Mouse (Mus musculus): ENCODE results near the gene Pld1.

Pld1 gene

DNA sequence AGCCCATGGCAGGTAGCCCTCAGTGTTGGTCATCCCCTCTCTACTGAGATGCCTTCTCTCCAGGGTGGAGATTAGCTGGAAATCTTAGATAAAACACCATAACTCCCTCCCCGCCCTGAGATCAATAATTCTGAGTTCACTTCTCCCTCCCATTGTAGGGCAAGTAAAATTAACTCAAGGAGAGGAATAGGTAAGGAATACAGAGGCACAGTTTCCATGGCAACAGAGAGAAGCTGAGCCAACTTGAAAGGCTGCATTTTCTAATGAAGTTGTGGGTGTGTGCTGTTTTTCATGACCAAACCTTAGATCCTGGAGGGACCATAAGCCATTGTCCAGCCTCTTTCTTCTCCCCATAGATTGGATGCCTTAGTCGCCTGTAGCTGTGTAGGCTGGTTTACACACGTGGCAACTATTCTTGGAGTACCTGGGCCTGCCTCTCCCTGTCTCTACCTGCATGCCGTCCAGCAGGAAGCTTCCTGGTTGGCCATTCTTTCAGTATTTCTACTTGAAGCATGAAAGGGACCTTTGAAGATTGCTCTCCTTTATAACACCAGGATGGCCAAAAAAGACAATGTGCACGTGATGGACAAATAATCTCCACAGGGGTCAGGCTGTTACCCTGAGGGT is 96.3 kb downstream of the Pld1 start:
- no peak for DNase-seq (ENCODE audit: low read depth, low spot score)
- no peaks in the 10 kb centered on the region for H3K27me3 ChIP-seq (ENCODE audit: control insufficient read depth, insufficient read depth, low read length, poor library complexity, severe bottlenecking)
- no peaks in the 10 kb centered on the region for H3K36me3 ChIP-seq (ENCODE audit: control insufficient read depth, insufficient read depth, low read length, poor library complexity, severe bottlenecking)

DNA sequence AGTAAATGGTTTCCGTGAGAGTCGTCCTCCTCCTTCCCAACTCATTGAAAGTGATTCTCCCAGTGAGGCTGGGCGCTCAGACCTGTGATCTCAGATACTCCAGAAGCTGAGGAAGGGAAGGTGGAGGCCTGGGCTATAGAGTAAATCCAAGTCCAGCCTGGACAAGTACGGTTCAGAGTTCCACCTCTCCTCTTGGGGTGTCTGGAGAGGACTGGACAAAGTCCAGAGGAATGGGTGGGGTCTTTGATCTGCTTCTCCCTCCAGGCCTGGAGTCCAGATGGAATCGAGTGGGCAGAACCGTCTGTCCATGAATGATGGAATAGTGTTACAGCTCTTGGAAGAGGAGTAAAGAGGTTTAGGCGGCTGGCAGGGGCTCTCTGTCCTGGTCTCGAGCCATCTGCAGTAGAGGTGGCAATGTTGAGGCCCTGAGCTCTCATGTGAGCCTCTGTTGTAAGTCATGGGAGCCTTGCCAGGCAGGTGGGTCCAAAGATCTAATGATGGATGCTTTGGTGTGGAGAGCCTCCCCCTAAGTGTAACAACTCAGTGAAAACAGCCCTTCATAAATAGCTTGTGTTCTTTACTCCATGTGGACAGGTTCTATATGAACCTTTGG is 98.9 kb downstream of the Pld1 start:
- DNase-seq (ENCODE audit: low read depth, low spot score), result no peak
- Histone ChIP-seq H3K27me3 (ENCODE audit: control insufficient read depth, insufficient read depth, low read length, poor library complexity, severe bottlenecking) (no peaks in the 10 kb centered on the region), H3K36me3 (ENCODE audit: control insufficient read depth, insufficient read depth, low read length, poor library complexity, severe bottlenecking) (no peaks in the 10 kb centered on the region)

DNA sequence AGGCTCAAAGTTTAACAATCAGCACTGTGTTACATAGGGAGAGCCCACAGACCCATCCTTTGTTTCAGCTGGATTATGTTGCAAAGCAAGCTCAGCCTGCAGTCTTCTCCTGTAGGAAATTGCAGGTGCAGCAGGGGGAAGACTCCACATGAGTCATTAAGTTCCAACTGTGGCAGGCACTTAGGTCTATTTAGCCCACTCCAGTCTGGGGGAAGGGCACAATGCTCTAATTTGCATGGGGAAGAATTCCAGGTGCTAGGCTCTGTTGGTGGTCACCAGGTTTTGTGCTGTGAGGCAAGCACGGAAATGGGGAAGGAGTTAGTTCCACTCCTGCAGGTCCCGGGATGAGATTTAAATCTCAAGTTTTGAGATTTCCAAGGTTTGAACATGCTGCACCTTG is 99.6 kb downstream of the Pld1 start:
- Histone ChIP-seq H3K36me3 (ENCODE audit: control insufficient read depth, insufficient read depth, low read length, poor library complexity, severe bottlenecking) (no peaks in the 10 kb centered on the region), H3K27me3 (ENCODE audit: control insufficient read depth, insufficient read depth, low read length, poor library complexity, severe bottlenecking) (no peaks in the 10 kb centered on the region)
- no peak for DNase-seq (ENCODE audit: low read depth, low spot score)

DNA sequence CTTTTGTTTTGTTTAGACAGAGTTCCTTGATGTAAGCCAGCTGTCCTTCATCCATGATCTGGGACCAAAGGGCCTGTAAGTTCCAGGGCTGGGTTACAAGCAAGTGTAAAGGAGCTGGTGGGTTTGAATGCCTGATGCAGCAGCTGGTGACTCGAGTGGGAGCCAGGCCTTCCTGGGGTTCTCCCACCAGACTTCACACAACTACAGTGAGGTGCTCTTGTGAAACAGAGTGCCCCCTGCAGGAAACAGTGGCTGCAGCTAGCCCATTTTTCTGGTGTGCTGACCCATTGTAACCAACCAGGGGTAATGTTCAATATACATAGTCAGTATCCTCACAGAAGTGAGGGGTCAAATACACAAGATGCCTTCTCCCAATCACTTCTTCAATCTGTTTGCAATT is 101.3 kb downstream of the Pld1 start:
- Histone ChIP-seq H3K36me3 (ENCODE audit: control insufficient read depth, insufficient read depth, low read length, poor library complexity, severe bottlenecking) (no peaks in the 10 kb centered on the region), H3K27me3 (ENCODE audit: control insufficient read depth, insufficient read depth, low read length, poor library complexity, severe bottlenecking) (no peaks in the 10 kb centered on the region)
- no peak for DNase-seq (ENCODE audit: low read depth, low spot score)

DNA sequence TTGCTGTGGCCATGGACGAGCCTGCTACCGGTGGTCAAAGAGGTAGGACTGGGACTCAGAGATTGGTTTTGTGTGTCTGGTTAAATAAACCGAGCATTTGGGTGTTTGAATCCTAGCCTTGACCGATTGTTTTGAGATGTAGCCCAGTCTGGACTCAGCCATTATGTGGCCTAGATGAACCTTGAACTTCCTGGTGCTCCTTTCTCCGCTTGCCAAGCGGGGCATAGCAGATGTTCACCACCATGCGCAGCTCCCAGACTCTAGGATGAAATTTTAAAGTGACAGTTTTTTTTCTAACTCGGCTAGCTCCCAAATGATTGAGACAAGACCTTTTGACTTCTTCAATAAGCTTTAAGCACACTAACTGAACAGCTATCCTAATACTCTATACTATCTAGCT is 102.7 kb downstream of the Pld1 start:
- Histone ChIP-seq H3K36me3 (ENCODE audit: control insufficient read depth, insufficient read depth, low read length, poor library complexity, severe bottlenecking) (no peaks in the 10 kb centered on the region), H3K27me3 (ENCODE audit: control insufficient read depth, insufficient read depth, low read length, poor library complexity, severe bottlenecking) (no peaks in the 10 kb centered on the region)
- no peak for DNase-seq (ENCODE audit: low read depth, low spot score)

DNA sequence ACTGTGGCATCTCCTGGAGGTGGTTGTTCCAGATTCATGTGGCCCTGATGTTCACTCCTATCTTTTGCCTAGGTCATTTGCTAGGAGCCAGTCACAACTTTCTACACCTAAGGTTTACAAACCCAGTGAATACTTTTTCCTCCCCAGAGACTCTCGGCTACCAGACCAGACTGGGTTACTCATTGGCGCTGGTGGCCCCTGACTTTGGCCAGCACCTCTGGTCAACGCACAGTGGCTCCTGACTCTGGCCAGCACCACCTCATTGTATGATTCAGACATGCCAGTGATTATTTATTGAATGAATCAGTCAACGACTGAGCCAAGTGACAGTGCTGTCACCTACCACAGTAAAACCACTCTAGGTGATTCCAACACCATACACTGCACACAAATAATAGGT is 103.9 kb downstream of the Pld1 start:
- Histone ChIP-seq H3K36me3 (ENCODE audit: control insufficient read depth, insufficient read depth, low read length, poor library complexity, severe bottlenecking) (no peaks in the 10 kb centered on the region), H3K27me3 (ENCODE audit: control insufficient read depth, insufficient read depth, low read length, poor library complexity, severe bottlenecking) (no peaks in the 10 kb centered on the region)
- DNase-seq (ENCODE audit: low read depth, low spot score), result no peak

DNA sequence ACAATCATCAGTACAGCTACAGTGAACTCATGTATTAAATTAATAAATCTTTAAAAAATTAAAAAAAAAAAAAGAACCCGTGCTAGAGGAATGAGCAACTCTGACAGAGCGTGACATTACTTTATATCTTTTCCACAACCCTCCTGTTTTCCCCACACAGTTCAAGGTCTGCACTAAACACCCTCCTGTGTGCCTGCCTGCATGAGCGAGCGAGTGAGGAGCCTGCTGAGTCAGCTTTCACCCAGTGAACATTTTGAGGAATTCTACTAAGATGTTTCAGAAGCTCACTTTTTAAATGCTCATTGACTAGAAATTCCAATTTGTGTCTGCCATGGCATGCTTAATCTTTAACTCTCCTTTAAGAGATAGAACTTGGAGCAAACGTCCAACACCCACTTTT is 109.1 kb downstream of the Pld1 start:
- Histone ChIP-seq H3K36me3 (ENCODE audit: control insufficient read depth, insufficient read depth, low read length, poor library complexity, severe bottlenecking) (no peaks in the 10 kb centered on the region), H3K27me3 (ENCODE audit: control insufficient read depth, insufficient read depth, low read length, poor library complexity, severe bottlenecking) (no peaks in the 10 kb centered on the region)
- no peak for DNase-seq (ENCODE audit: low read depth, low spot score)

DNA sequence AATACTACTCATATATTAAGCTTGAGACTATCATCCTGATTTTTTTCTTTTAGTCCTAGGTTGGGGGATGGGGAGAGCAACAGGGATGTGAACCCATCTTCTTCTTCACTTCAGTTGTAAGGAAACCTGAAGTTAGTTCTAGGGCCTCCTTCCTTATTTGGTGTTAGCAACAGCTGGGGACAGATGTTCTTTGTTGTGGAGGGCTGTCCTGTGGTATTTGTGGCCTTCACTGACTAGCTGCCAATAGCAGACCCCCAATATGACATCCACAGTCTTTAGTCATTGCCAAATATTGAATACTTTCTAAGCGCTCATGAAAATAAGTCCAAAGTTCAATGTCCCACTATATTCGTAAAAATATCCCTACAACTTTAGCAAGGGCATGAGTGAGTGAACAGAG is 111.0 kb downstream of the Pld1 start:
- Histone ChIP-seq H3K36me3 (ENCODE audit: control insufficient read depth, insufficient read depth, low read length, poor library complexity, severe bottlenecking) (no peaks in the 10 kb centered on the region), H3K27me3 (ENCODE audit: control insufficient read depth, insufficient read depth, low read length, poor library complexity, severe bottlenecking) (no peaks in the 10 kb centered on the region)
- no peak for DNase-seq (ENCODE audit: low read depth, low spot score)

DNA sequence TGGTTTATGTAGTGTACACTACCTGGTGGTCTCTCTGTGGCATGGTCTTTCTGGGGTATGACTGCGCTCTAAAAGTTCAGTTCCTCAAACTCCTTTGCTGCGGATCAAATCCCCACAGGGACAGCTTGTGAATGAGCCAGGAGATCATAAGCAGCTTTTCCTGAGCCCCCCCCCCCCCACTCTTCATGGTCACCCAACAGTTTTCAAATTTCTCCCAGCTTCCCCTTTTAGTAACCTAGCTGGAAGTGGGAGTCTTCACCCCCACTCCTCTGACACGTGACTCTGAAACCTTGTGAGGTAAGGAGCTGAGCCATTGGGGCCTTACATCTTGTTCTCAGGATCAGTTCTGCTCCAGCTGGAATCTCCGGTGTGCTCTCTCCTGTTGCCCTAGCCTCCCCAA is 114.6 kb downstream of the Pld1 start:
- Histone ChIP-seq H3K27me3 (ENCODE audit: control insufficient read depth, insufficient read depth, low read length, poor library complexity, severe bottlenecking) (no peaks in the 10 kb centered on the region), H3K36me3 (ENCODE audit: control insufficient read depth, insufficient read depth, low read length, poor library complexity, severe bottlenecking) (no peaks in the 10 kb centered on the region)
- DNase-seq (ENCODE audit: low read depth, low spot score), result no peak

DNA sequence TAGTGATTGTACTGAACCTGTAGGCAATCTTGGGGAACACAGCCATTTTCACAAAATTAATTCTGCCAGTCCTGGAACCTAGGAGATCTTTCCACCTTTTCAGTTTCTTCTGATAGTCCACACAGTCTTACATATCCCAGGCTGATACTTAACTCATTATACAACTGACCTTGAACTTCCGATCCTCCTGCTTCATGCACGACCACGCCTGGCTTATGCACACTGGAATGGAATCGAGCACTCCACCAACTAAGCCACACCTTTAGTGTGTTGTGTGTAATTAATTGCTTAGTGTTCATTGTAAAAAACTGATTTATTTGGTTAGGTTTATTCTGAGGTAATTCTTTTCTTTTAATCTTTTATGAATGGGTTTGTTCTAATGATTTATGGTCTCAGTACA is 122.2 kb downstream of the Pld1 start:
- no peaks in the 10 kb centered on the region for H3K27me3 ChIP-seq (ENCODE audit: control insufficient read depth, insufficient read depth, low read length, poor library complexity, severe bottlenecking)
- no peaks in the 10 kb centered on the region for H3K36me3 ChIP-seq (ENCODE audit: control insufficient read depth, insufficient read depth, low read length, poor library complexity, severe bottlenecking)
- DNase-seq (ENCODE audit: low read depth, low spot score), result no peak

DNA sequence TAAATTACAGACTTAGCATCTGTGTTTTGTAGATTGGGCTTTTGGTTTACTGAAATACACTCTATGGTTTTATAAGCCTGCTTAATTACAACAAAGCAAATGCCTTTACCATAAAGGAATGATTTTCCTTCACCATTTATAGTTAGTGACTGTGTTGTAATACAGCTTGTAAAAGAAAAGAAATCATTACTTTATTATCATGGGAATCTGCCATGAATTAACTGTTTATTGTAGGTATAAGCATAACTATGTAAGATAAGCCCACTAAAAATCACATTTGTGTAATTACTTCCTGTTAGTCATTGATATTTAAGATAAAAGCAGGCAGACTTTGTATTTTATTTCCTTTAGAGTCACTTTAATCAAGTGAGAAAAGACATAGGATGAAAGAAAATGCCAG is 122.7 kb downstream of the Pld1 start:
- Histone ChIP-seq H3K36me3 (ENCODE audit: control insufficient read depth, insufficient read depth, low read length, poor library complexity, severe bottlenecking) (no peaks in the 10 kb centered on the region), H3K27me3 (ENCODE audit: control insufficient read depth, insufficient read depth, low read length, poor library complexity, severe bottlenecking) (no peaks in the 10 kb centered on the region)
- no peak for DNase-seq (ENCODE audit: low read depth, low spot score)

DNA sequence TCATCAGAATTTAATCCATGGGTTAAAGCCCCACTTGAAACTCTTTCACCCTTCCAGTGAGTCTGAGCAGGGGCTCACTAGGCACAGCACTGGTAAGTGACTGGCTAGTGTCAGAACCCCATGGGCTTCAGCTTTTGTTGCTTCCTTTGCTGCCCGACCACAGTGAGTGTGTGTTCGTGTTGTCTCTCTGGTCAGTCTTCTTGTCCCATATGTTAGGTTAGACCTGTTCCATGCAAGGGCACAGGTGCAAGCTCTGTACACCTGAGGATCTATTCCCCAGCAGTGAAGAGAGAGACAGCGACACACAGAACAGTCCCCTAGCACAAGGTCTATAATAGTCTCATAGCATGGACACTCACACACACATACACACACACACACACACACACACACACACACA is 140.7 kb downstream of the Pld1 start:
- no peaks in the 10 kb centered on the region for H3K36me3 ChIP-seq (ENCODE audit: control insufficient read depth, insufficient read depth, low read length, poor library complexity, severe bottlenecking)

DNA sequence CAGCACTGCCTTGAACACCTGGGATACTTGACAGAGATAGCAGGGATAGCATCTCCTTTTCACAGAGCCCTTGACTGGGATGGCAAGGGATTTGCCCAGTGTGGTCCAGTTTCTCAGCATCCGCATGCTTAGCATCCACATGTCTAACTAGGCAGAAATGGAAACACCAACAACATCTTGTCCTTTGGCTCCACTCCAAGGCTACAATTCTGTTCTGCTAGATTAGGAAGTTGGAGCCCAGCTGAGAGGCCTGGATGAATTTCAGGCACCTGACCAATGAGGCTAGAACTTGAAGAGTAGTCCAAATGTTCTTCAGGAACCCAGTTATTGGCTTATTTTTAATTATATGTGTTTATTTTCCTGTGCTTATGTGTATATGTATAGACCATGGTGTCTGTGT is 141.6 kb downstream of the Pld1 start:
- Histone ChIP-seq H3K36me3 (ENCODE audit: control insufficient read depth, insufficient read depth, low read length, poor library complexity, severe bottlenecking) (no peaks in the 10 kb centered on the region), H3K27me3 (ENCODE audit: control insufficient read depth, insufficient read depth, low read length, poor library complexity, severe bottlenecking) (no peaks in the 10 kb centered on the region)
- no peak for DNase-seq (ENCODE audit: low read depth, low spot score)

More for the DNA sequence above, 140.7 kb downstream of the Pld1 start:
- no peak for DNase-seq (ENCODE audit: low read depth, low spot score)
- H3K27me3 ChIP-seq (ENCODE audit: control insufficient read depth, insufficient read depth, low read length, poor library complexity, severe bottlenecking), result no peaks in the 10 kb centered on the region

DNA sequence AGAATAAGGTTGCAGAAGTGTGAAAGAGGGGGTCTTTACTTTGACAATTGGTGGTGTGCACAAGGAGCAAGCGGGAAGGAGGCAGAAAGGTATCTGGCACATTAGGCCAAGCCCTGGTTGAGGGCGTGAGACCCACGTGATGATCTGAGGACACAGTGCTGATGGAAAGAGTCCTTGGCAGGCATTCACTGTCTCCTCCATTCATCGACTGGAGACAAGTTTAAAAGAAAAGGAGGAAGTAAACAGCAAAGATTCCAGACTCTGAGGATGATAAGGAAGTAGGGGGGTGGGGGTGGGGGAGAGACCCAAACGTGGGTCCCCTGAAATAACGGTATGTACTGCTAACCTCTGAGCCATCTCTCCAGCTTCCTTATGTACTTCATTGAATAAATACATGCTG is 142.5 kb downstream of the Pld1 start:
- Histone ChIP-seq H3K27me3 (ENCODE audit: control insufficient read depth, insufficient read depth, low read length, poor library complexity, severe bottlenecking) (no peaks in the 10 kb centered on the region), H3K36me3 (ENCODE audit: control insufficient read depth, insufficient read depth, low read length, poor library complexity, severe bottlenecking) (no peaks in the 10 kb centered on the region)
- DNase-seq (ENCODE audit: low read depth, low spot score), result no peak

DNA sequence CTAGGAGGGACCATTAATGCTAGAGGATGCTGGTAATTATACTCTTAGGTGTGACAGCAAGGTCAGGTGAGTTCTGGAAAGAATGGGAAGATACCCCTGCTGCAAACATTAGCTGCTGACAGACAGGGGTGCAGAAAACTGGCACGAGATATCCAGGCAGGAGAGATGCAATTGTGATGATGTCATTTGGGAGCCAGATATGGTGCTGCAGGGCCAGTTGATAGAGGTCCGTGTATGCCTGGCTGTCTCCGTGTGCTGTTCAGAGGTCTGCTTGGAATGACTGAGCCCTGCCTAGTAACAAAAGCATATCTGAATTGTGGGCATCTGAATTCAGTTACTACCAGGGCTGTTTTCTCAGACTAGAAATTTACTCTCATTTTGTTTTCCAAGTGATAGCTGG is 144.7 kb downstream of the Pld1 start:
- Histone ChIP-seq H3K36me3 (ENCODE audit: control insufficient read depth, insufficient read depth, low read length, poor library complexity, severe bottlenecking) (no peaks in the 10 kb centered on the region), H3K27me3 (ENCODE audit: control insufficient read depth, insufficient read depth, low read length, poor library complexity, severe bottlenecking) (no peaks in the 10 kb centered on the region)
- no peak for DNase-seq (ENCODE audit: low read depth, low spot score)

DNA sequence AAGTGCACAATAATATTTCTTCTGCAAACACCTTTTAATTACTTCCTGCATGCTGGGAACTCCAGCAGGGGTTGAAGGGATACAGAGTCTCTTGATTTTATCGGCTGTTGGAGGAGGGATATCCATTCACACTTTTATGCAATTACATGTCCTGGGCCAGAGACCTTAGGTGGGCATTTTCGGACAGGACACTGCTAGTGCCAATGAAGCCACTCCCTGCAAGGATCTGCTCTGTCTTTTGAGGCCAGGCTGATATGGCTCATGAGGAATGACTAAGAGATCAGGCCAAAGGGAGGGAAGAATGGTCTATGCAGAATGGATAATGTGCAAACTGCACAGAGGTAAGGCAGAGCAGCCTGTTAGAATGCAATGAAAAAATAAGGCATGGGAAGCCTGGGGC is 145.8 kb downstream of the Pld1 start:
- Histone ChIP-seq H3K36me3 (ENCODE audit: control insufficient read depth, insufficient read depth, low read length, poor library complexity, severe bottlenecking) (no peaks in the 10 kb centered on the region), H3K27me3 (ENCODE audit: control insufficient read depth, insufficient read depth, low read length, poor library complexity, severe bottlenecking) (no peaks in the 10 kb centered on the region)
- DNase-seq (ENCODE audit: low read depth, low spot score), result no peak

All from splenic B cell, adult 2 months (primary cell).